Mouse (Mus musculus) spleen, adult 2 months (tissue): ENCODE measurements around the gene Etfbkmt.

Experiments used
- CTCF ChIP-seq: fragments of 200-500 bp; IDR thresholded peaks from 2 replicates; pipeline ENCODE4 v1.5.1; 2011; ENCODE audit warnings: mild to moderate bottlenecking, inconsistent platforms; ENCODE audit not compliant: insufficient read depth, insufficient read length, insufficient replicate concordance; ENCODE audit errors: extremely low read depth
- POLR2A ChIP-seq: fragments of 200-500 bp; IDR thresholded peaks from 2 replicates; pipeline ENCODE4 v1.6.1; 2011; ENCODE audit warnings: low read depth, low read length, inconsistent platforms

DNA sequence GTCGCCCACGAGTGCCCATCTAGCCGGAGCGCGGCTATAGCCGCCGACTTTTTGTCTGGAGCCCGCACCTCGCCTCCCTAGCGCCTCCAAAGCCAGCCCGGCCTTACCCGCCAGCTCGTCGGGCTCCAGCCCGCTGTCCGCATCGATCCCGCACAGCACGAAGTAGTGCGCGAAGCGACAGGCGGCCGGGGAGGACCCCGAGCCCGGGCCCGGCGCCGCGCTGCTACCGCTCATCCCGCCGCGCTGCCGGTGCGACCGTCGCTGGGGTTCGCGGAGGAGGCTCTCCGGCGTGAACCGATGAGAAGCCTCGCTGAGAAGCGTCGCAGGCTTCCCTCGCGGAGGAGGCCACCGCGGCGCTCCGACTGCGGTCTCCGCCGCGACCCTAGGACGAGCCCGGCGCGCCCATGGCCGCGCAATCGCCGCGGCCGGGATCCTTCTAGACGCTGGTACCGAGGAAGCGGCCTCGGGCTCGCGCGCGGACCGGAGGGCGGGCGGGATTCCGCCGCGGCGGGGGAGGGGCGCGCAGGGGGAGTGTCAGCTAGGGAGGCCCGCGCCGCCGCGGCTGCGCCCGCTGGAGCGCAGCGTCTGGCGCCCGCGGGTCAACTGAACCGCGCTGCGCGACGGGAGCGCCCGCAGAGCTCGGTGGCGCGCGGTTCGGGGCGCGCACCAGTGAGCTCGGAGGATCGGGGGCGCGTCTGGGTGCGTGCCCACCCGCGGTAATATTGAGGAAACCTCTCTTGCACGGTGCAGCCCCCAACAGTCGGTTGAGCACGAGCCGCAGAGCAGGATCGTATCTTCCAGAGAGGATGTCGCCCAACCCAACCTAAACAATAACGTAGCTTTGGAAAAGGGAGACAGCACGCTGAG lies 38.3 kb upstream of the Etfbkmt start, which contains the start of gene Dennd5b:
- TF ChIP-seq CTCF = no peak
- no peak for TF ChIP-seq POLR2A
